In the genomic region with DNA sequence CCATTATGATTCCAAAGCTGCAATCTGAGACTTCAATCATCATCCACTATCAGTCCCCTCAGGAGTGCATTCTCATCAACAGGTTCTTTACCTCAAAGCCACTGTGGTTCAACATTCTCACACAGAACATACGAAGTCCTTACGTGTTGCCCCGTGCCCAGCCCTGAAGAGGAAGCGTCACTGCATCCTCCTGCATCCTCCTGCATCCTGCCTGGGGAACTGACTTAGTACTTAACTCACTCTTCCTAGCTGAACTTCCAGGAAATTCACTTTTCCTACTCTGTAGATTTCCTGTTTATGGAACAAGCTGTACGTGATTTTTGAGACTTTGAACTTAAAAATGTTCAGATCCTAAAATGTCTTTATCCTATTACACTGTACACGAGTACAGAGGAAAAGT, we compare ENCODE assay signal across 23 mouse cellular contexts.
A peak's percentile ranks its signal among the peaks of the same experiment; 100 is the strongest.
DNase-seq lines count a peak whose midpoint lies in the region; ATAC-seq and TF ChIP-seq lines count a peak whose summit lies in the region.
"Had no signal": no experiment of that assay in that cellular context is flagged by ENCODE, and none has a peak within 500 bp of the region (broad histone marks: within the 10 kb centered on the region; RNA-seq: fewer than 3 reads in every experiment).

No protein-coding gene starts in this region.

- intact Hi-C loops in heart, adult 2 months (cut with DNase I), result no loop called here
- intact Hi-C loops in heart, postnatal 25 days (cut with DNase I), result no loop called here

- H3K27me3 ChIP-seq in heart, adult 2 months (ENCODE audit: control insufficient read depth, insufficient read depth, low read length), result no peaks in the 10 kb centered on the region
- H3K27me3 ChIP-seq in kidney, embryonic 16.5 days (ENCODE audit: insufficient read depth, low read length), result no peaks in the 10 kb centered on the region
- H3K27me3 ChIP-seq in lung, postnatal 0 days (replicated peaks; ENCODE audit: insufficient read depth, low read length), result no peaks in the 10 kb centered on the region
- H3K27me3 ChIP-seq: embryonic facial prominence, embryonic 12.5 days; embryonic facial prominence, embryonic 15.5 days; forebrain, embryonic 15.5 days; heart, embryonic 13.5 days; hindbrain, embryonic 12.5 days; hindbrain, embryonic 15.5 days had no signal

- H3K9ac ChIP-seq in heart, adult 2 months (ENCODE audit: low read depth, low read length), result no peak overlapping the region
- no peak overlapping the region for H3K9ac ChIP-seq in kidney, embryonic 16.5 days (replicated peaks; ENCODE audit: low read length)
- H3K9ac ChIP-seq in lung, postnatal 0 days (replicated peaks; ENCODE audit: low read depth), result no peak overlapping the region
- H3K9ac ChIP-seq: embryonic facial prominence, embryonic 12.5 days; embryonic facial prominence, embryonic 15.5 days; forebrain, embryonic 12.5 days; forebrain, embryonic 15.5 days; heart, embryonic 13.5 days; hindbrain, embryonic 12.5 days; hindbrain, embryonic 15.5 days had no signal

- H3K79me2 ChIP-seq in heart, adult 2 months (replicated peaks; ENCODE audit: control insufficient read depth, insufficient read depth, low read length), result no peaks in the 10 kb centered on the region

- H3K4me3 ChIP-seq in heart, adult 2 months, result no peak overlapping the region
- no peak overlapping the region for H3K4me3 ChIP-seq in kidney, embryonic 16.5 days (ENCODE audit: low read length)
- H3K4me3 ChIP-seq in lung, postnatal 0 days (ENCODE audit: low read depth, low read length), result no peak overlapping the region
- H3K4me3 ChIP-seq: embryonic facial prominence, embryonic 12.5 days; embryonic facial prominence, embryonic 15.5 days; forebrain, embryonic 12.5 days; forebrain, embryonic 15.5 days; heart, embryonic 13.5 days; hindbrain, embryonic 12.5 days; hindbrain, embryonic 15.5 days had no signal

- DNase-seq in heart, adult 2 months, result no peak
- DNase-seq in heart, postnatal 25 days (ENCODE audit: low spot score), result no peak
- no peak for DNase-seq in kidney, postnatal 4 days
- peak; percentile 45 for DNase-seq in lung, postnatal 0 days (ENCODE audit: low spot score)
- DNase-seq in lung, postnatal 36 days, result no peak
- DNase-seq: adrenal gland, adult 8-10 months; adrenal gland, postnatal 36 days; cerebellum, adult 11 months; cerebellum, adult 2 months; cerebellum, adult 9-11 months; cerebellum, postnatal 25 days; gastrocnemius, postnatal 25 days; heart, postnatal 10 days had no signal

- peak overlapping the region; percentile 8; the same call in 1 of the 2 replicates for H3K27ac ChIP-seq in heart, adult 2 months
- peak overlapping the region; percentile 51; the same call in 1 of the 2 replicates for H3K27ac ChIP-seq in kidney, embryonic 16.5 days (ENCODE audit: low read length)
- H3K27ac ChIP-seq in lung, postnatal 0 days (ENCODE audit: low read length), result no peak overlapping the region
- H3K27ac ChIP-seq: embryonic facial prominence, embryonic 12.5 days; embryonic facial prominence, embryonic 15.5 days; forebrain, embryonic 12.5 days; forebrain, embryonic 15.5 days; heart, embryonic 13.5 days; hindbrain, embryonic 12.5 days; hindbrain, embryonic 15.5 days had no signal

- H3K4me2 ChIP-seq in kidney, embryonic 16.5 days (replicated peaks; ENCODE audit: low read depth, low read length), result no peak overlapping the region
- no peak overlapping the region for H3K4me2 ChIP-seq in lung, postnatal 0 days (replicated peaks; ENCODE audit: low read depth, low read length)
- H3K4me2 ChIP-seq: embryonic facial prominence, embryonic 12.5 days; embryonic facial prominence, embryonic 15.5 days; forebrain, embryonic 12.5 days; forebrain, embryonic 15.5 days; heart, embryonic 13.5 days; hindbrain, embryonic 12.5 days; hindbrain, embryonic 15.5 days had no signal

- no peak for ATAC-seq in kidney, embryonic 16.5 days (ENCODE audit: low FRiP score, low TSS enrichment)
- ATAC-seq in lung, postnatal 0 days, result peak; percentile 73
- ATAC-seq: CD4-positive, CD25-positive, alpha-beta regulatory T cell, adult 4 months; forebrain, embryonic 15.5 days; intestine, postnatal 0 days had no signal

- no peak for TF ChIP-seq CTCF in heart, adult 2 months (IDR thresholded peaks at IDR 0.05)
- no peak for TF ChIP-seq CTCF in lung, postnatal 0 days (IDR thresholded peaks at IDR 0.05)

- 40% methylated on average over 6 of the region's 6 CpGs for WGBS in heart, adult 2 months
- 77% methylated on average over 6 of the region's 6 CpGs for WGBS in kidney, embryonic 16.5 days
- WGBS in lung, postnatal 0 days, result 62% methylated on average over 6 of the region's 6 CpGs

- no peaks in the 10 kb centered on the region for H3K9me3 ChIP-seq in kidney, embryonic 16.5 days (ENCODE audit: low read length)
- no peaks in the 10 kb centered on the region for H3K9me3 ChIP-seq in lung, postnatal 0 days (ENCODE audit: low read length)
- H3K9me3 ChIP-seq: embryonic facial prominence, embryonic 12.5 days; embryonic facial prominence, embryonic 15.5 days; forebrain, embryonic 12.5 days; forebrain, embryonic 15.5 days; heart, embryonic 13.5 days; hindbrain, embryonic 12.5 days; hindbrain, embryonic 15.5 days had no signal

- 0 out of 2 replicates have a peak, but pooled peaks have one; percentile 44 for TF ChIP-seq EP300 in heart, adult 2 months (IDR thresholded peaks at IDR 0.05; ENCODE audit: insufficient read depth, low read depth, low read length)
- TF ChIP-seq EP300 in lung, postnatal 0 days (IDR thresholded peaks at IDR 0.05), result peak; percentile 43; the same call in 1 of the 2 replicates

- H3K4me1 ChIP-seq in heart, adult 2 months (ENCODE audit: control insufficient read depth, insufficient read depth, low read length), result peaks cover 3% of the 10 kb centered on the region
- H3K4me1 ChIP-seq in kidney, embryonic 16.5 days (ENCODE audit: insufficient read depth, low read length), result peaks cover 6% of the 10 kb centered on the region; the same call in 1 of the 2 replicates
- no peaks in the 10 kb centered on the region for H3K4me1 ChIP-seq in lung, postnatal 0 days (ENCODE audit: insufficient read depth, low read depth, low read length)
- H3K4me1 ChIP-seq: embryonic facial prominence, embryonic 12.5 days; embryonic facial prominence, embryonic 15.5 days; forebrain, embryonic 15.5 days; hindbrain, embryonic 12.5 days; hindbrain, embryonic 15.5 days had no signal

- no peak for TF ChIP-seq POLR2A in heart, adult 2 months (IDR thresholded peaks at IDR 0.05; ENCODE audit: insufficient read depth, low read depth, low read length)

- peaks cover 7% of the 10 kb centered on the region for H3K36me3 ChIP-seq in heart, adult 2 months (ENCODE audit: control insufficient read depth, insufficient read depth, low read length)
- no peaks in the 10 kb centered on the region for H3K36me3 ChIP-seq in kidney, embryonic 16.5 days (ENCODE audit: insufficient read depth, low read length)
- no peaks in the 10 kb centered on the region for H3K36me3 ChIP-seq in lung, postnatal 0 days (ENCODE audit: insufficient read depth, low read length)
- H3K36me3 ChIP-seq: embryonic facial prominence, embryonic 12.5 days; embryonic facial prominence, embryonic 15.5 days; forebrain, embryonic 12.5 days; forebrain, embryonic 15.5 days; heart, embryonic 13.5 days; hindbrain, embryonic 12.5 days; hindbrain, embryonic 15.5 days had no signal
